Mouse (Mus musculus) midbrain, embryonic 13.5 days (tissue): ENCODE data around the gene Gpd2. TPM values are rescaled to one million over a fixed set of nuclear protein-coding genes. Genes with fewer than 3 reads are reported as not detected.

Experiments
- ATAC-seq: fragments of 200-750 bp; cut with Nextera tagmentation; 2 replicates; pipeline ENCODE4 v1.8.0; 2017; ENCODE audit warnings: mild to moderate bottlenecking, moderate TSS enrichment, moderate library complexity
- H3K27ac ChIP-seq: fragments of 300-500 bp; sonication (generic); 2 replicates; pipeline ENCODE4 v1.5.1; 2015; ENCODE audit warnings: inconsistent platforms, mild to moderate bottlenecking, moderate library complexity
- H3K27me3 ChIP-seq: fragments of 300-500 bp; sonication (generic); 2 replicates; pipeline ENCODE4 v1.6.1; 2015; ENCODE audit warnings: mild to moderate bottlenecking, inconsistent platforms
- H3K36me3 ChIP-seq: fragments of 300-500 bp; sonication (generic); 2 replicates; pipeline ENCODE4 v1.6.1; 2015; ENCODE audit warnings: mild to moderate bottlenecking, inconsistent platforms
- H3K4me1 ChIP-seq: fragments of 300-500 bp; sonication (generic); replicated peaks from 2 replicates; pipeline ENCODE4 v1.6.1; 2015; ENCODE audit warnings: inconsistent platforms
- H3K4me2 ChIP-seq: fragments of 300-500 bp; sonication (generic); replicated peaks from 2 replicates; pipeline ENCODE4 v1.6.1; 2015; ENCODE audit warnings: moderate library complexity, mild to moderate bottlenecking, inconsistent platforms
- H3K4me3 ChIP-seq: fragments of 300-500 bp; sonication (generic); replicated peaks from 2 replicates; pipeline ENCODE4 v1.5.1; 2015; ENCODE audit warnings: mild to moderate bottlenecking, inconsistent platforms
- H3K9ac ChIP-seq: fragments of 300-500 bp; sonication (generic); replicated peaks from 2 replicates; pipeline ENCODE4 v1.6.1; 2015; ENCODE audit warnings: mild to moderate bottlenecking, inconsistent platforms
- H3K9me3 ChIP-seq: fragments of 300-500 bp; sonication (generic); 2 replicates; pipeline ENCODE4 v1.6.1; 2016; ENCODE audit warnings: mild to moderate bottlenecking, inconsistent platforms
- WGBS: fragments of 180-500 bp; shearing (Covaris S2); methylation state at CpG from one replicate; pipeline ENCODE4 v1.1.7; 2015; 5-methylcytosine and 5-hydroxymethylcytosine counted together
- polyA plus RNA-seq: library from polyadenylated mRNA; unstranded; fragments of >200 nt; fragmentation: Nextera tagmentation; extraction: Ambion mirVana; gene quantifications from 2 replicates; pipeline ENCODE4 v1.2.1, GENCODE M21; 2015

The Gpd2 gene
- polyA plus RNA-seq, 1 experiment from 2014 or later, result 12.0 TPM

DNA sequence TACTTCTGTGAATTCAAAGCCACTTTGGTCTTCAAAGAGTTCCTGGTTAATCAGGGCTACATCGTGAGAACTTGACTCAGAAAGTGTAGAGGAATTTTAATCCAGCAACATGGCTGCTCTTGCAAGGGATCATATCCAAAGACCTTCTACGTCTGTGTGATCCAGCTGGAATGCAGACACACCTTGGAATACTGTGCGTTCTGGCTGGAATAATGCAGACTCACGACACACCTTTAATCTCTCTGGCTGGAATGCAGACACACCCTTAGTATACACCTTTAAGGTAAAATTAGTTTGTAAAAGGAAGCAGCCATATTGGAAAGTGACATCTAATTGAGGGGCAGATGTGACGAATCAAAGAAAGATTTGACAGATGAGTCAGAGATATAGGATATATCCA, 6.0 kb upstream of the Gpd2 start:
- 85% methylated on average over 5 of the region's 5 CpGs for WGBS
- no peak overlapping the region for H3K4me3 ChIP-seq
- H3K4me2 ChIP-seq, result no peak overlapping the region
- no peaks in the 10 kb centered on the region for H3K36me3 ChIP-seq
- ATAC-seq, result no peak
- H3K9ac ChIP-seq, result no peak overlapping the region
- H3K4me1 ChIP-seq, result no peaks in the 10 kb centered on the region
- H3K9me3 ChIP-seq, result no peaks in the 10 kb centered on the region
- no peak overlapping the region for H3K27ac ChIP-seq
- peaks cover 10% of the 10 kb centered on the region for H3K27me3 ChIP-seq

DNA sequence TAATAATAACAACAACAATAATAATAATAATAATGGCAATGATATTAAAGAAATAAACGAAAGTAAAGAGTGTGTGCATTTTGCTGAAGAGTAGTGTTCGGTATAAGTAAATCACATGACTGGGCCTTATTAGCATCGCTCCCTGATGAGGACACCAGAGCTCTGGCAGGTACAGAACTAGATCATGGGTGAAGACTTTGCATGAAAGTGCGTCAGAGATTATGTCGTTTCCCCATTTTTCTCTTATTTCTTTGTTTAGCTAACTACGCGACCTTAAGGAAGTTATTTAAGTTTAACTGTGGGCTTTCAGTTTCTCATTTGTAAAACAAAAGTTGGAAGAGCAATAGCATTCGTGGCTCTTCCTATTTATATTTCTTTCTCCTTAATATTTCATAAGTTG, 5.1 kb upstream of the Gpd2 start:
- peaks cover 13% of the 10 kb centered on the region for H3K27me3 ChIP-seq
- H3K27ac ChIP-seq, result no peak overlapping the region
- H3K4me3 ChIP-seq, result no peak overlapping the region
- 95% methylated on average over 8 of the region's 8 CpGs for WGBS
- no peaks in the 10 kb centered on the region for H3K9me3 ChIP-seq
- H3K4me2 ChIP-seq, result no peak overlapping the region
- ATAC-seq, result no peak
- H3K9ac ChIP-seq, result no peak overlapping the region
- no peaks in the 10 kb centered on the region for H3K36me3 ChIP-seq
- 0 out of 2 replicates have a peak, but pooled peaks cover 4% of the 10 kb centered on the region for H3K4me1 ChIP-seq

DNA sequence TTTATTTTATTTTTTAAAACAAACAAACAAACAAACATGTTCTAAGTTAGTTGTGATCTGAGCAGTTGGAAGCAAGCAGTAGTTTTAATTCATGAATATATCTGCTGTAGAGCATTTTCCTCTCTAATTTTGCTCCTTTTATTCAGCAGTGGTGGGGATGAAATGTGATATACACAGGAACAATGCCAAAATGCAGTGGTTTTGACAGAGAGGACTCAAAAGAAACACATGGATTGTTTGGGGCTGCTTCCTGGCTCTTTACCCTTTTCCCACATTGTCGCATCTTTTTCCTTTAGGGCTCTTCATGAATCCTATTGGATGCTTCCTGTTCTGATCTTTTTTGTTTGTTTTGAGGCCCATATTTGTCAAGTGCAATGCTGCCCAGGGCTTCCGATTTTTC, 1.2 kb upstream of the Gpd2 start:
- H3K27ac ChIP-seq, result no peak overlapping the region
- WGBS, result 84% methylated on average over 2 of the region's 2 CpGs
- no peak overlapping the region for H3K4me3 ChIP-seq
- no peaks in the 10 kb centered on the region for H3K9me3 ChIP-seq
- H3K36me3 ChIP-seq, result no peaks in the 10 kb centered on the region
- no peak for ATAC-seq
- H3K4me2 ChIP-seq, result no peak overlapping the region
- H3K9ac ChIP-seq, result no peak overlapping the region
- H3K4me1 ChIP-seq, result peaks cover 11% of the 10 kb centered on the region
- peaks cover 23% of the 10 kb centered on the region for H3K27me3 ChIP-seq

GRCm38 (mm10) chr2:57237026-57237425, 409 bp upstream of the Gpd2 start:
- Histone ChIP-seq H3K4me1 (peaks cover 11% of the 10 kb centered on the region), H3K27me3 (peaks cover 23% of the 10 kb centered on the region), H3K9ac (no peak overlapping the region), H3K4me2 (peak overlapping the region; percentile 92), H3K27ac (no peak overlapping the region), H3K36me3 (no peaks in the 10 kb centered on the region), H3K4me3 (peak overlapping the region; percentile 72; the same call in 1 of the 2 replicates), H3K9me3 (no peaks in the 10 kb centered on the region)
- 41% methylated on average over 6 of the region's 6 CpGs for WGBS
- no peak for ATAC-seq

DNA sequence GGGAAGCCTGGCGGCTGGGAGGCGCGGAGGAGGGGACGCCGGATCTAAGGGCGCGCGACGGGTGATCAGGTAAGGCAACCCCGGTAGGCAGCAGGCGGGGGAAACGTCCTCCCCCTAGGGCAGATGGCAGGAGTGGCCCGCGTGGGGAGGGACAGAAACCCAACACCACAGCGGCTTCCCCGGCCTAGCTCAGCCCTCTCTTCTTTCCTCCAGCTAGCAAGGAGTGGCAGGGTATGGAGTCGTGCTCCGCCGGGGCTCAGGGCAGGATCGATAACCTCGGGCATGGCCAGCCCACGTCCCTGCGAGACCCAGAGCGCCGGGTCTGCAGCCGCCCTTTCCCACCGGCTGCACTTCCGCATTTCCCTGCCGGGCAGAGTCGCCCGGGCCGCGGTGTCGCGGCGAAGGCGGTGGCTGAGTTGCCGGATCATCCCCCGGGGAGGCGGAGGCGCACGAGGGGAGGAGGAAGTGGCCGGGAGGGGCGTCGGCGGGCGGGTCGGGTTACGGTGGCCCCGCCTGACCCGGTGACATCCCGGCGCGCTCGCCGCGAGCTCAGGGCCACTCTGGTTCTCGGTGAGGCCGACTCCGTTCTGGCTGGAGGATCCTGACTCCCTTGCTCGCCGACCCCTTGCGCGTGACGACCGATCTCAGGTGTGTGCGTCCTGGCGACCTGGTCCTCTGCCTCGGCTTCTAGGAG, 632 bp downstream of the Gpd2 start:
- peak overlapping the region; percentile 72 for H3K4me3 ChIP-seq
- H3K27me3 ChIP-seq, result peaks cover 23% of the 10 kb centered on the region
- H3K9ac ChIP-seq, result peak overlapping the region; percentile 76
- peak; percentile 90 for ATAC-seq
- peaks cover 11% of the 10 kb centered on the region for H3K4me1 ChIP-seq
- under 1% methylated on average over 69 of the region's 69 CpGs for WGBS
- peak overlapping the region; percentile 92 for H3K4me2 ChIP-seq
- H3K9me3 ChIP-seq, result no peaks in the 10 kb centered on the region
- no peak overlapping the region for H3K27ac ChIP-seq
- H3K36me3 ChIP-seq, result no peaks in the 10 kb centered on the region

DNA sequence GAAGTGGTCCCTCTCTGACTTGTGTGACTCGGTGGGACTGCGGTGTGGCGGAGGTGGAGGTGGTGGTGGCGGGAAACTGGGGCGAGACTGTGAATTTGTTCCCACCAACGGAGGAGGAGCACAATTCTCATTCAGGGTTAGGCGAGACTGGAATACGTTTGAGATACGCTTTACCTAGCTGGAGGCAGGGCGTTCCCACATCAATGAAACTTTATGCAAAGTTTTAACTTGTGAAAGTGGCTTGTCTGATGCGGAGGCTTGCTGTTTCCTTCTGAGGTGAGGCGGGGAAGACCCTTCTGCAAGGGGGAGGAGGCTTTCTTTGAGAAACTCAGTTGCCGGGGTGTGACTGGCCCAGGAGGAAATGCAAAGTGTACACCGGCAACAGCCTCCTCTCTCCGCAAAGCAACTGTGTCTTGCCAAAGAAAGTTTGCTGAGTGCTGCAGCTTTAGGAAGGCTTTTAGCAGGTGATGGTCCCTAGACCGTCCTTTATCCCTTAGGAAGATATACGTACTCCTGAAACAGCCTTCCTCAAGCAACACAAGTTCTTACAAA, 1.3 kb downstream of the Gpd2 start:
- H3K4me3 ChIP-seq, result peak overlapping the region; percentile 72
- WGBS, result 5% methylated on average over 17 of the region's 17 CpGs

GRCm38 (mm10) chr2:57239356-57239755, 1.9 kb downstream of the Gpd2 start:
- Histone ChIP-seq H3K4me1 (peaks cover 11% of the 10 kb centered on the region), H3K4me3 (no peak overlapping the region), H3K9ac (no peak overlapping the region), H3K27ac (no peak overlapping the region), H3K4me2 (no peak overlapping the region; the same call in 1 of the 2 replicates), H3K9me3 (no peaks in the 10 kb centered on the region), H3K27me3 (peaks cover 23% of the 10 kb centered on the region), H3K36me3 (no peaks in the 10 kb centered on the region)
- no peak for ATAC-seq
- WGBS, result 26% methylated on average over 2 of the region's 2 CpGs

More for the DNA sequence above, 1.3 kb downstream of the Gpd2 start:
- Histone ChIP-seq H3K27ac (no peak overlapping the region), H3K27me3 (peaks cover 23% of the 10 kb centered on the region), H3K36me3 (no peaks in the 10 kb centered on the region), H3K9ac (peak overlapping the region; percentile 76), H3K4me2 (peak overlapping the region; percentile 92), H3K4me1 (peaks cover 11% of the 10 kb centered on the region), H3K9me3 (no peaks in the 10 kb centered on the region)
- no peak for ATAC-seq

- Histone ChIP-seq H3K27ac (no peak overlapping the region), H3K4me2 (no peak overlapping the region), H3K4me3 (no peak overlapping the region), H3K4me1 (no peaks in the 10 kb centered on the region), H3K9me3 (no peaks in the 10 kb centered on the region), H3K36me3 (no peaks in the 10 kb centered on the region), H3K9ac (no peak overlapping the region), H3K27me3 (peaks cover 6% of the 10 kb centered on the region)
- no peak for ATAC-seq
- 56% methylated on average over 5 of the region's 5 CpGs for WGBS
Observed at GRCm38 (mm10) chr2:57243987-57244386, 6.6 kb downstream of the Gpd2 start.

DNA sequence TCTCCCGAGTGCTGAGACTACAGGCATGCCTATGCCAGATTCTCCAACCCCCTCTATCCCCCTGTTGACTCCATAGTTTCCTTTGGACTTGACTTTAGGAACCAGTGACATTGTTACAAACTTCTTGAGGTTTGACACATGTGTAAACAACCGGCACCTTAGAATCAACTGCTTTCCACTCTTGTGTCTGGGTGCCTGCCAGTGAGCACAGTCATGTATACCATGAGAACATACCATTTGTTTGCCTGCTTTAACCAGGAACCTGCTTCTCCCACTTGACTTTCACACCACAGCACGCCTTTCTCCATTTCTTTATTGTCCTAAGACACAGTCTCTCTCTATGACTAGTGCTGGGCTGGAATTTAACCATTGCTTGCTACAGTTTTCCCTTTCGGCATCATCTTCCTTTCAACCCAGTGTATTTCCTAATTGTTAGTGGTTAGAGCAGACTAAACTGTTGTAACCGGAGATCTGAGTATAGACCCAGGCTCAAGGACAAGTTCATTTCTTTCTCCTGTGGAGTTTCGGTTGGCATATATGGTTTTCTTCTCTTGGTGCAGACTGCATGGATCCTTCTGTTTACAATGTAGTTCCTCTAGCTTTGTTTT, 8.4 kb downstream of the Gpd2 start:
- 95% methylated on average over 6 of the region's 6 CpGs for WGBS
- Histone ChIP-seq H3K9me3 (no peaks in the 10 kb centered on the region), H3K27me3 (no peaks in the 10 kb centered on the region), H3K36me3 (no peaks in the 10 kb centered on the region), H3K4me2 (no peak overlapping the region), H3K27ac (no peak overlapping the region), H3K4me1 (no peaks in the 10 kb centered on the region), H3K9ac (no peak overlapping the region), H3K4me3 (no peak overlapping the region)
- no peak for ATAC-seq

DNA sequence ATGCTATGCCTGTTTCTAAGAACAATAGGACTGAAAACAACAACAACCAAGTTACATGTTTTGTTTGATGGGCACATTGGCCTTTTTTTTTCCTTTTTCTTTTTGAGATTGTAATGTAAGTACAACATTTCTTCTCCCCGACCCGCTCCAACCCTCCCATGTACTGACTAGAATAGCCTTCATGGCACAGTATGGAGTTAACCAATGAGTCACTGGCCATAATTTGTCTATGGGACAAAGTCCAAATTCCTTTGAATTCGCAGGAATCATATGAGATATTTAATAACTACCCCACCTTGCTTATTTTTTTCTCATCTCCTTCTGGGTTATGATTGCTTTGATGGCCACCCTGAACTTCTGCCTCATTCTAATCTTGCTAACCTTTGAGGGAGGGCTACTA, 12.7 kb downstream of the Gpd2 start:
- Histone ChIP-seq H3K9ac (no peak overlapping the region), H3K27me3 (peaks cover 5% of the 10 kb centered on the region; the same call in 1 of the 2 replicates), H3K27ac (no peak overlapping the region), H3K9me3 (no peaks in the 10 kb centered on the region), H3K4me3 (no peak overlapping the region), H3K36me3 (no peaks in the 10 kb centered on the region), H3K4me1 (no peaks in the 10 kb centered on the region), H3K4me2 (no peak overlapping the region)
- no peak for ATAC-seq
- 94% methylated on average over 3 of the region's 3 CpGs for WGBS

- 93% methylated on average over 13 of the region's 13 CpGs for WGBS
- no peak overlapping the region for H3K9ac ChIP-seq
- no peaks in the 10 kb centered on the region for H3K36me3 ChIP-seq
- no peak for ATAC-seq
- peaks cover 6% of the 10 kb centered on the region; the same call in 1 of the 2 replicates for H3K27me3 ChIP-seq
- no peaks in the 10 kb centered on the region for H3K9me3 ChIP-seq
- H3K4me1 ChIP-seq, result peaks cover 5% of the 10 kb centered on the region
- no peak overlapping the region for H3K4me2 ChIP-seq
- no peak overlapping the region for H3K27ac ChIP-seq
- H3K4me3 ChIP-seq, result no peak overlapping the region
Observed at GRCm38 (mm10) chr2:57251636-57252317, 14.3 kb downstream of the Gpd2 start.
